Mouse (Mus musculus) lung, postnatal 0 days (tissue): ENCODE data around the gene Ctsz. TPM values are rescaled to one million over a fixed set of nuclear protein-coding genes. Genes with fewer than 3 reads are reported as not detected.
A peak's percentile ranks its signal among the peaks of the same experiment; 100 is the strongest.

Experiments used
- ATAC-seq: fragments of 200-750 bp; cut with Nextera tagmentation; 2 replicates; pipeline ENCODE4 v1.8.0; 2017; ENCODE audit warnings: moderate library complexity
- DNase-seq: peaks from one replicate; pipeline ENCODE4 v3.0.0-alpha.2; 2016; ENCODE audit warnings: low spot score
- H3K27ac ChIP-seq: fragments of 300-500 bp; sonication (generic); 2 replicates; pipeline ENCODE4 v1.5.1; 2014; ENCODE audit warnings: antibody characterized with exemption, mild to moderate bottlenecking, low read length, mixed read lengths
- H3K27me3 ChIP-seq: fragments of 300-500 bp; sonication (generic); replicated peaks from 2 replicates; pipeline ENCODE4 v1.6.1; 2014; ENCODE audit warnings: low read length, mixed read lengths; ENCODE audit not compliant: insufficient read depth
- H3K36me3 ChIP-seq: fragments of 300-500 bp; sonication (generic); 2 replicates; pipeline ENCODE4 v1.6.1; 2014; ENCODE audit warnings: low read length, mixed read lengths; ENCODE audit not compliant: insufficient read depth
- H3K4me1 ChIP-seq: fragments of 300-500 bp; sonication (generic); 2 replicates; pipeline ENCODE4 v1.6.1; 2014; ENCODE audit warnings: antibody characterized with exemption, low read depth, low read length, mixed read lengths; ENCODE audit not compliant: insufficient read depth
- H3K4me2 ChIP-seq: fragments of 300-500 bp; sonication (generic); replicated peaks from 2 replicates; pipeline ENCODE4 v1.6.1; 2014; ENCODE audit warnings: low read depth, mild to moderate bottlenecking, low read length, moderate library complexity, mixed read lengths
- H3K4me3 ChIP-seq: fragments of 300-500 bp; sonication (generic); 2 replicates; pipeline ENCODE4 v1.5.1; 2014; ENCODE audit warnings: low read depth, low read length
- H3K9ac ChIP-seq: fragments of 300-500 bp; sonication (generic); replicated peaks from 2 replicates; pipeline ENCODE4 v1.6.1; 2014; ENCODE audit warnings: low read depth, mild to moderate bottlenecking
- H3K9me3 ChIP-seq: fragments of 300-500 bp; sonication (generic); 2 replicates; pipeline ENCODE4 v1.6.1; 2016; ENCODE audit warnings: low read length, mixed read lengths
- CTCF ChIP-seq: IDR thresholded peaks from 2 replicates; pipeline ENCODE4 v1.5.1; 2016; ENCODE audit warnings: antibody characterized with exemption, mild to moderate bottlenecking
- EP300 ChIP-seq: IDR thresholded peaks from 2 replicates; pipeline ENCODE4 v1.6.1; 2016; ENCODE audit warnings: antibody characterized with exemption, mild to moderate bottlenecking, control low read depth
- WGBS: fragments of 180-500 bp; shearing (Covaris S2); extraction: QIAGEN DNeasy Blood & Tissue Kit; methylation state at CpG from one replicate; pipeline ENCODE4 v1.1.7; 2014; 5-methylcytosine and 5-hydroxymethylcytosine counted together
- polyA plus RNA-seq: library from polyadenylated mRNA; unstranded; fragments of >200 nt; fragmentation: Nextera tagmentation; extraction: Ambion mirVana; gene quantifications from 2 replicates; pipeline ENCODE4 v1.2.1, GENCODE M21; 2015

The Ctsz gene
- polyA plus RNA-seq, 1 experiment from 2014 or later = 222 TPM

GRCm38 (mm10) chr2:174436916-174437696 is 1.7 kb downstream of the Ctsz start:
- DNase-seq (no peak), ATAC-seq (no peak)
- Histone ChIP-seq H3K4me1 (peaks cover 20% of the 10 kb centered on the region), H3K36me3 (no peaks in the 10 kb centered on the region; the same call in 1 of the 2 replicates), H3K4me2 (peak overlapping the region; percentile 74), H3K27ac (peak overlapping the region; percentile 55), H3K9me3 (no peaks in the 10 kb centered on the region), H3K9ac (no peak overlapping the region), H3K4me3 (no peak overlapping the region), H3K27me3 (no peaks in the 10 kb centered on the region)
- 82% methylated on average over 7 of the region's 7 CpGs for WGBS
- TF ChIP-seq CTCF (no peak), EP300 (no peak)

- Histone ChIP-seq H3K27me3 (no peaks in the 10 kb centered on the region), H3K9ac (no peak overlapping the region), H3K4me2 (no peak overlapping the region), H3K27ac (no peak overlapping the region), H3K9me3 (no peaks in the 10 kb centered on the region), H3K4me3 (no peak overlapping the region), H3K4me1 (peaks cover 20% of the 10 kb centered on the region), H3K36me3 (no peaks in the 10 kb centered on the region; the same call in 1 of the 2 replicates)
- ATAC-seq = peak; percentile 3; the same call in 1 of the 2 replicates
- TF ChIP-seq CTCF (no peak), EP300 (no peak)
- 77% methylated on average over 25 of the region's 26 CpGs for WGBS
- DNase-seq = peak; percentile 18
Measured at GRCm38 (mm10) chr2:174436076-174436701, 2.6 kb downstream of the Ctsz start.

GRCm38 (mm10) chr2:174434943-174435342 is 3.9 kb downstream of the Ctsz start:
- peaks cover 18% of the 10 kb centered on the region for H3K4me1 ChIP-seq
- H3K36me3 ChIP-seq = no peaks in the 10 kb centered on the region; the same call in 1 of the 2 replicates
- no peak overlapping the region for H3K27ac ChIP-seq
- TF ChIP-seq EP300 (no peak), CTCF (no peak)
- H3K27me3 ChIP-seq = no peaks in the 10 kb centered on the region
- WGBS = 98% methylated on average over 9 of the region's 9 CpGs
- ATAC-seq (no peak), DNase-seq (no peak)
- H3K4me3 ChIP-seq = no peak overlapping the region
- no peak overlapping the region for H3K4me2 ChIP-seq
- no peak overlapping the region for H3K9ac ChIP-seq
- H3K9me3 ChIP-seq = no peaks in the 10 kb centered on the region

- Histone ChIP-seq H3K36me3 (peaks cover 34% of the 10 kb centered on the region), H3K27me3 (no peaks in the 10 kb centered on the region), H3K27ac (no peak overlapping the region), H3K4me2 (no peak overlapping the region), H3K4me1 (no peaks in the 10 kb centered on the region), H3K9me3 (no peaks in the 10 kb centered on the region), H3K9ac (no peak overlapping the region), H3K4me3 (no peak overlapping the region)
- ATAC-seq (no peak), DNase-seq (no peak)
- TF ChIP-seq CTCF (no peak), EP300 (no peak)
- 88% methylated on average over 10 of the region's 10 CpGs for WGBS
Measured at GRCm38 (mm10) chr2:174428996-174429591, 9.7 kb downstream of the Ctsz start.

GRCm38 (mm10) chr2:174428076-174428835 is 10.6 kb downstream of the Ctsz start:
- Histone ChIP-seq H3K27me3 (no peaks in the 10 kb centered on the region), H3K9ac (no peak overlapping the region), H3K36me3 (peaks cover 43% of the 10 kb centered on the region), H3K27ac (no peak overlapping the region), H3K4me3 (no peak overlapping the region), H3K4me1 (no peaks in the 10 kb centered on the region), H3K9me3 (no peaks in the 10 kb centered on the region), H3K4me2 (no peak overlapping the region)
- no peak for DNase-seq
- no peak for TF ChIP-seq EP300
- TF ChIP-seq CTCF = no peak
- 72% methylated on average over 18 of the region's 18 CpGs for WGBS
- no peak for ATAC-seq

- H3K27me3 ChIP-seq = no peaks in the 10 kb centered on the region
- TF ChIP-seq EP300 (no peak), CTCF (no peak)
Measured at GRCm38 (mm10) chr2:174426856-174427255, 12.0 kb downstream of the Ctsz start.

More at GRCm38 (mm10) chr2:174426856-174427255, 12.0 kb downstream of the Ctsz start:
- H3K4me1 ChIP-seq = no peaks in the 10 kb centered on the region
- no peak overlapping the region for H3K4me3 ChIP-seq
- no peak overlapping the region for H3K4me2 ChIP-seq
- H3K9me3 ChIP-seq = no peaks in the 10 kb centered on the region
- no peak for ATAC-seq
- H3K36me3 ChIP-seq = peaks cover 48% of the 10 kb centered on the region
- 89% methylated on average over 12 of the region's 12 CpGs for WGBS
- no peak for DNase-seq
- no peak overlapping the region for H3K27ac ChIP-seq
- no peak overlapping the region for H3K9ac ChIP-seq
